Mouse (Mus musculus) ovary, adult 18-20 months (tissue): Measurements from ENCODE around the gene Tenm4.
A peak's percentile ranks its signal among the peaks of the same experiment; 100 is the strongest.

Experiments used
- DNase-seq: peaks from one replicate; pipeline ENCODE4 v3.0.0; 2022; ENCODE audit warnings: low spot score, mixed read lengths

Tenm4 gene

GRCm38 (mm10) chr7:96648606-96649005 lies 477.6 kb downstream of the Tenm4 start:
- peak; percentile 63 for DNase-seq

GRCm38 (mm10) chr7:96649171-96649570 lies 478.1 kb downstream of the Tenm4 start:
- DNase-seq = no peak

GRCm38 (mm10) chr7:96650435-96650834 lies 479.4 kb downstream of the Tenm4 start:
- DNase-seq = no peak

GRCm38 (mm10) chr7:96651055-96651454 lies 480.0 kb downstream of the Tenm4 start:
- no peak for DNase-seq

GRCm38 (mm10) chr7:96651626-96652341 lies 480.7 kb downstream of the Tenm4 start:
- no peak for DNase-seq

GRCm38 (mm10) chr7:96652844-96653243 lies 481.8 kb downstream of the Tenm4 start:
- no peak for DNase-seq

- DNase-seq = no peak
Measured at GRCm38 (mm10) chr7:96654206-96654605, 483.2 kb downstream of the Tenm4 start.

- DNase-seq = no peak
Measured at GRCm38 (mm10) chr7:96655096-96655716, 484.2 kb downstream of the Tenm4 start.

- DNase-seq = peak; percentile 47
Measured at GRCm38 (mm10) chr7:96657101-96657830, 486.2 kb downstream of the Tenm4 start.

GRCm38 (mm10) chr7:96657857-96658580 lies 487.0 kb downstream of the Tenm4 start:
- DNase-seq = no peak

- no peak for DNase-seq
Measured at GRCm38 (mm10) chr7:96660907-96661306, 489.9 kb downstream of the Tenm4 start.

- no peak for DNase-seq
Measured at GRCm38 (mm10) chr7:96661352-96662169, 490.5 kb downstream of the Tenm4 start.

- no peak for DNase-seq
Measured at GRCm38 (mm10) chr7:96663336-96663735, 492.3 kb downstream of the Tenm4 start.

- no peak for DNase-seq
Measured at GRCm38 (mm10) chr7:96666366-96666896, 495.4 kb downstream of the Tenm4 start.

GRCm38 (mm10) chr7:96667688-96668087 lies 496.6 kb downstream of the Tenm4 start:
- no peak for DNase-seq

- no peak for DNase-seq
Measured at GRCm38 (mm10) chr7:96670095-96670494, 499.0 kb downstream of the Tenm4 start.

GRCm38 (mm10) chr7:96672322-96672914 lies 501.4 kb downstream of the Tenm4 start:
- DNase-seq = no peak

GRCm38 (mm10) chr7:96677082-96677481 lies 506.0 kb downstream of the Tenm4 start:
- DNase-seq = no peak

- no peak for DNase-seq
Measured at GRCm38 (mm10) chr7:96678236-96678635, 507.2 kb downstream of the Tenm4 start.

GRCm38 (mm10) chr7:96679746-96680145 lies 508.7 kb downstream of the Tenm4 start:
- no peak for DNase-seq

GRCm38 (mm10) chr7:96680405-96680804 lies 509.4 kb downstream of the Tenm4 start:
- no peak for DNase-seq
